Mouse (Mus musculus): ENCODE data around the gene Zfp949.
"Not testable (repeated sequence)": the region's sequence is repeated elsewhere in the genome, so short reads cannot be mapped to it uniquely, and the experiment has no call there.

Zfp949 gene

DNA sequence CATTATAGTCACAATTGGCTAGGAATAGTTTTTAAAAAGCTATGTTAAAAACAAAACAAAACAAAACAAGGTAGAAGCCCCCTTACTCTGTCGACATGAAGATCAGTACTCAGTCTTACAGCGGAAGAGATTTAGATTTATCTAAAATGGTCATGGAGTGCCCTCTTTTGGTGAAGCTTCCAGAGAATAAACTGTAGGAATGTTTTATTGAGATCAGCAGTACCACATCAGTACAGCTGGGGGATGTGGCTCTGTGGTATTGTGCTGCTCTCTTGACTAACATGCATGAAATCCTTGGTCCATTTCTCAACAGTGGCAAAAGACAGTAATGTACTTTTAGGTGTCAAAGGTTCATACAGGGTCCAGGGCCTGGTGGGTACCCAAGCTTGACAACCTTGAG lies 5.0 kb upstream of the Zfp949 start:
- no peak for DNase-seq (ENCODE audit: low read depth, low spot score)

DNA sequence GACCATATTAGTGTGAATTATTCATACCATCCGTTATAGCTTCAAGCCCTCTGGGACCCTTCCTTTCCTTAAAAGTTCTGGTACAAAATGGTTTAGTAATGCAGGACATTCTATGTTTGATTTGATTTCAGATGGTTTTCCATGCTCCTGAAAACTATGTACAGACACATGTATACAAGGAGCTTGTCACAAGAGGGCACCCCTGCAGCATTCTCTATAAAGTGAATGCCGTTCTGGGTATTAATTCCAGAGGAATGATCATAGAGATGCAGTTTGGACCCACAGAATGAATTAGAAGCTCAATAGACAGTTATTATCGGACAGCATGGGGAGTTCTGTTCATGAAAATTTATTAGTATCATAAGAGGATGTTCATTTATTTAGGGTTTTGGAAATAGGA lies 2.3 kb upstream of the Zfp949 start:
- no peak for DNase-seq (ENCODE audit: low read depth, low spot score)

DNA sequence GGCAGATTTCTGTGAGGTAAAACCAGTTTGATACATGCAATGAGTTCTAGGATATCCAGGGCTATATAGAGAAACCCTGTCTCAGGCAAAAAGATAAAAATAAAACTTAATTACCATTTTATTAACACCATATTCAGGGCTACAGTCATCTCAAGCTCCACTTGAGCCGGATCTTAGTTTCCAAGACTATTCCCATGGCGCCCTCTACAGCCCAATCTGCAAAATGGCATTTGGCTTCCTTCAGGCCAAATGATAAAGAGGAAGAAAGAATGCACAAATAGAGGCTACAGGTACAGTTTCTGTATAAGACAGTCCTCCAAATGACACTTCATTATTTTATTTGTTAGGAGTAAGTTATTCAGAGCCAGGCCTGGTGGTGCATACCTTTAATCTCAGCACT lies 1.7 kb upstream of the Zfp949 start:
- peak; percentile 46 for DNase-seq (ENCODE audit: low read depth, low spot score)

DNA sequence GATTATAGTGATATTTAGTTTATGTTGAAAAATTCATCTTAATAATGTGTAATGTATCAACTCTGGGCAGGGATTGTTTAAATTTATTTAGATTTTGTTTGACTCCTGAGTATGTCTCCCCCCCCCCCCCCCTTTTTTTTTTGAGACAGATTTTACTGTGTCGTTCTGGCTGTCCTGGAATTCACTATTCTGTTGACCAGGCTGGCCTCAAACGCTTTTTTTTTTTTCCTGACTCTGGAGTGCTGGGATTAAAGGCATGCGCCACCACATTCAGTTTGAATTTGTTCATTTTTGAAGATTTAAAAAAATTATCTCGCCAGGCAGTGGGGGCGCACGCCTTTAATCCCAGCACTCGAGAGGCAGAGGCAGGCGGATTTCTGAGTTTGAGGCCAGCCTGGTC lies 1.2 kb upstream of the Zfp949 start:
- no peak for DNase-seq (ENCODE audit: low read depth, low spot score)

DNA sequence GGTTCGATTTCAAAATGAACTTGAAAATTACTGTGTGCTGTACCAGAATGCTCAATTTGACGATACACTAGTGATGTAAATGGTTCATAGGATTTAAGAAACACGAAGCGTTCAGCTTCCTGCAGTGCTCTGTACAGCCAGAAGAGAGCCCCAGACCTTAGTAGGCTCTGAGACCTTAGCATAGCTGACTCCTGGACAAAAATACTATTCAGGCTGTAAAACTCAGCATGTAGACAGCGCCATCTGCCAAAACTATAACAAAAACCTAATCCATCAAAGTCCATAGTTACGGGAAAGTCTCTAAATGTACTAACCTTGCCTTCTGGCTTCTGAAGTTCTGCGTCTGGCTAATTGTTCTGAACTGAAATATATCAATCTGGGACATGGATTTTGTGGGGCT lies 550 bp upstream of the Zfp949 start:
- peak; percentile 69 for DNase-seq (ENCODE audit: low read depth, low spot score)

DNA sequence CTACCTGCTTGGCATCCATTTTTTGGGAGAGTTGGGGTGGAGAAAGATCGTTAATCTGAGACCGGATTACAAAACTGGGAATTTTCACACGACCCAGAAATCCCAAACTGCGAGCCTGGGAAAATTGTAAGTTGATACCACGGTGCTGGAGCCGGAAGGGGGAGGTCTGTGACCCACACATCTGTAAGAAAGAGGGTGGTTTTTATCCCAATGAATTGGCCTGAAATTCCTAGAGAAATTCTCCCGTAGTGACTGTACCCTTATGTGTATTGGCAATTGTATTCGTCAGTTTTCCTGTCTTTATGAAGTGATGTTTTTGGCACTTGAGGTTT lies 760 bp downstream of the Zfp949 start:
- DNase-seq (ENCODE audit: low read depth, low spot score) = peak; percentile 30

DNA sequence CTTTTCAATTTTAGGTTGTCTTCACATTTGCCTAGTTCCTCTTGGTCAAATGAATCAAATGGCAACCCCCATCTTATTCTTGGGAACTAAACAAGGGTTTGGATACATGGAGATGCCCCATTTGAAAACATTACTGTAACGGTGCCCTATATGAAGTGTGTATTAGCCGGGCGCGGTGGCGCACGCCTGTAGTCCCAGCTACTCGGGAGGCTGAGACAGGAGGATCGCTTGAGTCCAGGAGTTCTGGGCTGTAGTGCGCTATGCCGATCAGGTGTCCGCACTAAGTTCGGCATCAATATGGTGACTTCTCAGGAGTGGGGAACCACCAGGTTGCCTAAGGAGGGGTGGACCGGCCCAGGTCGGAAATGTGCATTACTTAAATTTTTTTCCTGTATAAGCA lies 5.3 kb downstream of the Zfp949 start:
- DNase-seq (ENCODE audit: low read depth, low spot score) = no peak

DNA sequence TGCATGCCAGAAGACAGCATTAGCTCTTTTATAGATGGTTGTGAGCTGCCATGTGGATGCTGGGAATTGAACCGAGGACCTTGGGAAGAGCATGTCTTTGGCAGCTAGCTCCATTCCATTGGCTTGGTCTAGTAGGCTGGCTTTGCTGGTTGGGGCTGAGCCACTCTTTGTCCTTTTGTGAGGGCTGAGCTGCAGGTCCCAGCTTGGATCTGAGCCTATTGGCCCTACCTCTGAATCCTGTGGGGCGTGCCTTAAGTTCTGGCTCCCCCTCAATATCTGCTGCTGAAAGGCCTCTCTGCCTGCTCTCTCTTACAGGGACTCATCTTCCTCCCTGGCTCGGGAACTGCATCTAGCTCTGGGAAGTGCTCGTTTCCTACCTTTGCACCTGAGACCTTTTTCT lies 10.3 kb downstream of the Zfp949 start:
- no peak for DNase-seq (ENCODE audit: low read depth, low spot score)

DNA sequence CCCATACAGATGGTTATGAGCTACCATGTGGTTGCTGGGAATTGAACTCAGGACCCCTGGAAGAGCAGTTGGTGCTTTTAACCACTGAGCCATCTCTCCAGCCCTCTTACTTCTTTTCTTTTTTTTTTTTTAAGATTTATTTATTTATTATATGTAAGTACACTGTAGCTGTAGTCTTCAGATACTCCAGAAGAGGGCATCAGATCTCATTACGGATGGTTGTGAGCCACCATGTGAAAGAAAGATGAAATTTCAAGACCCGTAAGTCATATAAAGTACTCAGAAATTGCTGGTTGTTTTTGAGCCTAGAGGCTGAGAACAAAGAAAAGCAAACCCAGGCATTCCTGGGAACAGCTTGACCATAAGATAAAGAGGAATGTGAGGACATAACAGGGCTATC lies 13.7 kb downstream of the Zfp949 start:
- DNase-seq (ENCODE audit: low read depth, low spot score) = not testable (repeated sequence)

DNA sequence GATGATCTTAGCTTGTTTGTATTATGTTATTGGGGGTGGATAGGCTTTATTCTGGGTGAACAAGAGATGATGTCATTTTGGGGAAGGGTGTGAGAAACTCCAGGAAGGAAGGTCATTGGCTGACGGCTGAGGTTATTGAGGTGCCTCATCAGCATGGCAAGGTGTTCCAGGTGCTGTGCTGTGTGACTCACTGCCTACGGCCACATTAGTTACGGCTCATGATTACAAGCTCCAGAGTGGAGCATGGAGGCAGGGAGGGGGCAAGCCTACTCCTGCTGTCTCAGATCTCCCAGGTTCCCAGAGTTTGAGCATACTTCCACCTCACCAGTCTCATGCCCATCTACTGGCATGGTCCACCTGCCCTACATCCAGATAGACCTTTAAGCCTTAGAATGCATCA lies 22.7 kb downstream of the Zfp949 start:
- not testable (repeated sequence) for DNase-seq (ENCODE audit: low read depth, low spot score)

DNA sequence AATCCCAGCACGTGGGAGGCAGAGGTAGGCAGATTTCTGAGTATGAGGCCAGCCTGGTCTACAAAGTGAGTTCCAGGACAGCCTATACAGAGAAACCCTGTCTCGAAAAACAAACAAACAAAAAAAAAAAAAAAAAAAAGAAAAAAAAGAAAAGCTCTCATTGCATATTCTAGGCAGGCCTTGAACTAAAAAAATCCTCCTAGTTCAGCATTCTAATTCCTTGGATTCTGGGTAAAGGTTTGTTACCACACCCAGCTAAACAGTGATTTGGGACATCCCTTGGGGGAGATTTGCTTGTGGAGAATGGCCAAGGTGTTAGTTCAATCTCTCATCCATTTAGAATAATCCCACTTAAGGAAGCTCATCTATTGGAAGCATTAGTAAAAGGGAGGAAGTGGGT lies 32.8 kb downstream of the Zfp949 start, which contains the start of gene Trim43a:
Gene Trim43a (plus strand): TSS at position 301 of the 400 bp plus-strand sequence.
- DNase-seq (ENCODE audit: low read depth, low spot score) = not testable (repeated sequence)

DNA sequence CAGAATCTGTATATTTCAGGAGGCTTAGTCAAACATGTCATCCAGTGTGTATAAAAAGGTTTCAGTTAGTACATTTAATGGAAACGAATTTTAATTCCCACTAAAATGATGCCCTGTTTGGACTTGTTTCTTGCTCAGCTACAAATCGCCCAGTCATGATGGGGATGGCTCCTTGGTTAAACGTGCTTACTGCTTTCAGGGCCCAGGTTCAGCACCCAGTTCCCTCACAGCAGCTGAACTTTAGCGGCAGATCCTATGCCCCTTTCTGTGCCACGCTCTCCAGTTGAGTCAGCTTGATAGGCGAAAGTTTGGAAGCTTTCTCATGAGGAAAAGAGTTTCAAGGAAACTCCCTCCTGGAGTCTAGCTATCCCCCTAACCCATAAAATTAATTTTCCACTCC lies 45.9 kb downstream of the Zfp949 start:
- not testable (repeated sequence) for DNase-seq (ENCODE audit: low read depth, low spot score)

DNA sequence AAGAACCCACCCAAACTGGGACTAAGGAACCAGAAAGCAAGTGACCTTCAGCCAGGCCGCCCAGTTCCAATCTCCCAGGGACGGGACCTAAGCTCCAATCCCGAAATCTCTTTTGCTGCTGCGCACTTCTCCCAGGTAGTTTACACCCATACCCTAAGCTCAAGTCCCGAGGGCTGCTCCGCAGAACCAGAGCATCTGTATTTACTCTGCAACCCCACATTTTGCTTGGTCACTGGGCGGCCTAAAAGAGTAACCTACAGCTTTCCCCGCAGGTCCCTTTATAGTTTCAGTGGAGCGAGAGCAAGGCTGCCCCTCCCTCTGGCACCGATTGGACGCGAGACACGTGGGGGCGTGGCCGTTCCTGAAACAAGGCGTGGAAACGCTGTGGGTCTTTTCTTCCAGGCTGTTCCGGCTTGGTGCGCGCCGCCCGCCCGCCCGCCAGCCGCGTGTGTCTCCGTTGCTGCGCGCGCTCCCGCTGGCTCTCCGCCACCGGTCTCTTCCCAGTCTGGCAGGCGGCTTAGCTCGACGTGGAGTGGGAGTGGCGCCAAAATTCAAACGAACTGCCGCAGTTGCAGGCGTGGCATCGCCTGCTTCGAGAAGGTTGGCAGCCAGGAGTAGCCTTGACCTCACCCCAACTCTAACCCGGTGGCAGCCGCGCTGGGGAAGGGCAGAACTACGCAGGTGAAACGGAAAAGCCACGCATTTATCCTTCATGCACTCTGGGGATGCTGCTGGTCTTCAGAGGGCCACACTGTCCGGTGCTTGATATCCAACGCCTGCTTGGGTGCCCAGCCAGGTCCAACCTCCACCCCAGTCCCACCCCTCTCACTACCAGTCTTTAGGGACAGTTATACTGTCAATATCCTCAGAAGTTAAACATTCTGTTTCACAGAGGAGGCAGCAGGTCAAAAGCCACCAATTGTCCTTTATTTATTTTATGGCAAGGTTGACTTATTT lies 51.7 kb downstream of the Zfp949 start:
- peak; percentile 92 for DNase-seq (ENCODE audit: low read depth, low spot score)

All from mesoderm, embryonic 11.5 days (tissue).